Mouse (Mus musculus) gastrocnemius, postnatal 36 days (tissue): ENCODE results near the gene Tmem45a2. TPM values are rescaled to one million over a fixed set of nuclear protein-coding genes. Genes with fewer than 3 reads are reported as not detected.
"Not testable (repeated sequence)": the region's sequence is repeated elsewhere in the genome, so short reads cannot be mapped to it uniquely, and the experiment has no call there.

Experiments used
- DNase-seq, 2 experiments: peaks; one replicate each; pipeline ENCODE4 v3.0.0; 2022
- intact Hi-C: fragments of 180-260 bp; cut with DNase I; formaldehyde crosslinking; loops from one replicate; pipeline ENCODE4 v1.15.1; 2025
- long read RNA-seq, 2 experiments: library from polyadenylated mRNA; stranded (forward); transcript quantifications; one replicate each; pipeline ENCODE4 v2.0.0; 2021
- total RNA-seq, 2 experiments: library from RNA; stranded (reverse); gene quantifications; 2 replicates each; pipeline ENCODE4 v1.2.3; 2021

Tmem45a2 gene
- total RNA-seq = not detected
- long read RNA-seq, experiment 1 = 0 reads
- long read RNA-seq, experiment 2 = 0 reads

DNA sequence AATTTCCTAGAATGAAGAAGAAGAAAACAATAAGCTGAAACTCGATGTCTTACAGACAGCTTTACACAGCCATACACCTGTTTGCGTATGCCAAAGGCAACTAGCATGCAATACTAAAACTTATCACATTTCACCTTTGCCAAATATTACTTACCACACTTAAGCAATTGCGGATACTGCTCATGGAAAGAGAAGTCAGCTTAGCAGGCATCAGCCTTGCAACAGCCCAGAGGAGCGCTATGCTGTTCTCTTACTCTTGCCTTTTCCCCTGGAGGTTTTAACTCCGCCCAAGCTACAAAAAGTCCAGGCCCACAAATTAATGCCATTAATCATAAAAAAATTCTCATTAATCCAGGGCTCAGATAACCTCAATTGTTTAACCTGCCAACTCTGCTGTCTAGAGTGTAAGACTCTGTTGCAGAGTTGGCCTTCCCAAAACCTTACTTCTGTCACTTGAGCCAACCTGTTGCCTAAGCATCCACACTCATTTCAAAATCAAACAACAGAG is at the start of gene Tmem45a2:
Gene Tmem45a2, minus strand, starts transcription at position 241 of the 508 bp plus-strand sequence.
- no peak for DNase-seq
- intact Hi-C loops = no loop called here

DNA sequence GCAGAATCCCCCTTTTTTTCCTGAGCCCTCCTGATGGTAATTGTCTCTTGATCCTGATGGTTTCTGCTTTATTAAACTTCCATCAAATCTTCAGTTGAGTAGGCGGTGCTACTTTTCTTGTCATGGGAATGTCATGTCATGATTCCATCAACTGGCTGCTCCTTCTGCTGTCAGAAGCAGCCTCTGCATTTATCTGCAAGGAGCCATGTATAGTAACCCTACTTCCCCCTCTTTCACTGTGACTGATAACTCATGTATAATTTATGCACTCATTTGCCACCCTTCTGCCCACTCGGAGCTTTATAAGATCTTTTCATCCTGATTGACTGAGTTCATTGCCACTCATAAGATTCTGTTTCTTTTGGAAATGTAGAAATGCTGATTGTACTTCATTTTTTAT is 46.4 kb upstream of the Tmem45a2 start:
- DNase-seq = no peak
- intact Hi-C loops = no loop called here

GRCm38 (mm10) chr16:57116066-57116465 is 44.9 kb upstream of the Tmem45a2 start:
- DNase-seq = no peak
- intact Hi-C loops = no loop called here

DNA sequence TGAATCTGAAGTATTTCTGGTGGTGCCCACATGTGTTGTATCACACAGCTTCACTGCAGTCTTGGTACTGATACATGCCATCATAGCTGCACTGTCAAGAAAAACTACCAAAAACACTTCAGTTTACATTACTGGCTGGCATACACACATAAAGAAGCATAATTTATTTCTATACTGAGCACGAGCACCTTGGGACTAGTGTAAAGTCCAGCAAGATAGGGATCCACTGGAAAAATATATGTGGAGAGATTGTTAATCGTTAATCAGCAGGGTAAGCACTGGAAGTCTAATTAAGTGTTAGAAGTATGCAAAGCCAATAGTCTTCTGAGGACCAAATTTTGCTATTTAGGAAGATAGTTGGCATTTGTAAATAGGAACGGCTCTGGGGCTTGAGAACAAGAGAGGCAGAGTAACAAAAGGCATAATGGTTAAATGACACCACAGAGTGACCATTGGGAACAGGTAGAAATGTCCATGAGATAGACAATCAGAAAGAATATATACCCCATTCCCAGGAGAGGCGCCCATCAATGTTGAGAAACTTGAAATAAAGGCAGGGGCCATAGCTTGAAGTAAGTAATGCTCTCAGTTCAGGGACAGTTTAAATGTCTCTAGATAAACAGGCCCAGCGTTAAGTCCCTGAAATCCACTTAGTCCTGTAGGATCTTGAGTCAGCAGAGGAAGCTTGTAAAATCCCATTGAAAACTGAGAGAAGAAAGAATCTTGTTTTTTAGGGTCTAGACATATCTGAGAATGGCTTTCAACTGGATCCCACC is 35.2 kb upstream of the Tmem45a2 start:
- no peak for DNase-seq
- intact Hi-C loops = no loop called here

- intact Hi-C loops = no loop called here
These were observed 30.0 kb upstream of the Tmem45a2 start for GRCm38 (mm10) chr16:57101174-57101573.

GRCm38 (mm10) chr16:57099572-57100237 is 28.5 kb upstream of the Tmem45a2 start:
- intact Hi-C loops = loop anchor here (10.0 kb wide), 1 partner anchor 325 kb away; no protein-coding TSS in a partner anchor

More at GRCm38 (mm10) chr16:57101174-57101573, 30.0 kb upstream of the Tmem45a2 start:
- DNase-seq = no peak

DNA sequence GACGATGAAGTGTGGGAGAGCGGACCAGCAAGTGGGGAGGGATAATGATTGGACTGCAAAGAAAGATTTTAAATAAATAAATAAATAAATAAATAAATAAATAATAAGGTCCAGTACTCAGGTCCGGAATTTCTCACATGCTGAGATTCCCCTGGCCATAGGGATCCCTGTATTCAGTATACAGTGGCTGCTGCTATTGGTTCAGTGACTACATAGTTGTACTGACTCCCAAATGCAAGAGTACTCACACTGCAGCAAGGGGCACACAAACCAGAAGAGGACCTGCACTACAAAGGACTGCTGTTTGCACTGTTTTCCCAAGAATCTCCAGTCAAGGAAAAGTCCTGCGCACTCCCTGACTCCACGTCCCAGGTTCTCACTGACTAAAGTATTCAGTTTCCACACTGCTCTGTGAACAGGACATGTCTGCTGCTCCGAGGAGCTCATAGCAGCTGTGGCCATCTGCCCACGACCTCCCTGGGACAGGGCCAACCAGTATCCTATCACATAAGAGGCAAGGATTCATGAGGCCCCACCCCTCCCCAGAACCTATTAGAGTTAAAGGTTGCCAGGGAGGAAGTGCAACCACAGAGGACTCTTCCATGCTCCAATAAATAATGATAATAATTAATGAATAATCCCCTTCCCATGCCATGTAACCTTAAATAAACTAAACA is 27.4 kb upstream of the Tmem45a2 start:
- DNase-seq = no peak
- intact Hi-C loops = loop anchor here (10.0 kb wide), 1 partner anchor 324 kb away; no protein-coding TSS in a partner anchor

More at GRCm38 (mm10) chr16:57099572-57100237, 28.5 kb upstream of the Tmem45a2 start:
- no peak for DNase-seq

- no peak for DNase-seq
- intact Hi-C loops = loop anchor here (10.0 kb wide), 1 partner anchor 318 kb away; no protein-coding TSS in a partner anchor
These were observed 21.9 kb upstream of the Tmem45a2 start for GRCm38 (mm10) chr16:57092911-57093605.

DNA sequence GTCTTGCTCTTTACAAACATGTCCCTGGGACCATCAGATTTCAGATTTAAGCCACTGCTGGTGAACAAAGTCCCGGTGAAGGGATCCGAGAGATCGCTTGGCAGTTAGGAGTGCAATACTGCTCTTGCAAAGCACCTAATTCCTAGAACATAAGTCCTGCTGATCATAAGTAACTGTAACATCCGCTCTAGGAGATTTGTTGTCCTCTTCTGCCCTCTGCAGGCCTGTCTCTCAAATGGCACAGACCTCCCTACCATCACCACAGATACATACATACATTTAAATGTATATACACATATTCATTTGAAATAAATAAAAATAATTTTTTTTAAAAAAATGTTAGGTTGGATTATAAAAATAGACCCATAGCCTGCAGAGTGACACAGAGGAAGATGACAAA is 21.3 kb upstream of the Tmem45a2 start:
- no peak for DNase-seq
- intact Hi-C loops = loop anchor here (10.0 kb wide), 1 partner anchor 318 kb away; no protein-coding TSS in a partner anchor

- intact Hi-C loops = no loop called here
- DNase-seq = no peak
These were observed 8.4 kb upstream of the Tmem45a2 start for GRCm38 (mm10) chr16:57079577-57079976.

DNA sequence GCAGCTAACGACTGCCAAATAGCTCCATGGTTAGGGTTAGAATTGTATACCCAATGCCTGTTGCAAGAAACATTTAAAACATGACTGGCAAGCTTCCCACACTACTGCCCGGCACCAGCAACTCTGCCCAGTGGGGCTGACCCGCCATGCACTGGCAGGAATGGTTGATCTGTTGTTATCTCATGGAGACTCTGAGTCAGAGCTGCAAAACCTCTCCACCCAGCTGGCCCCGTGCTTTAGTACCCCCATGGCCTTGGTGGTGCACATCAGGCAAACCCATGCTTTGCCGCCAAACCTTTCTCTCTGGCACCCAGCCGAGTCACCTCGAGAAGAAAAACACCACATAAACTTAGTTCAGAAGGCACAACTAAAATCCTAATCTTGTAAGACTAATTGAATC is 4.8 kb upstream of the Tmem45a2 start:
- no peak for DNase-seq
- intact Hi-C loops = no loop called here

- intact Hi-C loops = no loop called here
These were observed 9.1 kb downstream of the Tmem45a2 start for GRCm38 (mm10) chr16:57062045-57062444.

DNA sequence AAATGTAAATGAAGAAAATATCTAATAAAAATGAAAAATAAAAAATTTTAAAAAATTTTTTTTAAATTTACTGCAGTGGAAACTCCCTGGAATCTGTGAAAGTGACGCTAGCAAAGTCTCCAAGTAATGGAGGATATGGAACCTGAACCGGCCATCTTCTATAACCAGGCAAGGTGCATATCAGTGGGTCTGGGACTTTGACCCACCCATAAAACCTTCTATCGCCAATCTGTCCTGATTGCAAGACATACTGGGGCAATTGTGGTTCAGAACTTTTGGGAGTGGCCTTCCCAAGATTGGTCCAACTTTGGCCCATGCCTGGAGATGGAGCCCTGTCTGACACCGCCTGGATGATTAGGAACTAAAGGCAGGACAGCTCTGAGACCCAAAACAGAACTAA is 14.2 kb downstream of the Tmem45a2 start:
- intact Hi-C loops = no loop called here
- DNase-seq = no peak

More at GRCm38 (mm10) chr16:57062045-57062444, 9.1 kb downstream of the Tmem45a2 start:
- DNase-seq = no peak

- intact Hi-C loops = no loop called here
- DNase-seq = no peak
These were observed 21.2 kb downstream of the Tmem45a2 start for GRCm38 (mm10) chr16:57049974-57050373.

DNA sequence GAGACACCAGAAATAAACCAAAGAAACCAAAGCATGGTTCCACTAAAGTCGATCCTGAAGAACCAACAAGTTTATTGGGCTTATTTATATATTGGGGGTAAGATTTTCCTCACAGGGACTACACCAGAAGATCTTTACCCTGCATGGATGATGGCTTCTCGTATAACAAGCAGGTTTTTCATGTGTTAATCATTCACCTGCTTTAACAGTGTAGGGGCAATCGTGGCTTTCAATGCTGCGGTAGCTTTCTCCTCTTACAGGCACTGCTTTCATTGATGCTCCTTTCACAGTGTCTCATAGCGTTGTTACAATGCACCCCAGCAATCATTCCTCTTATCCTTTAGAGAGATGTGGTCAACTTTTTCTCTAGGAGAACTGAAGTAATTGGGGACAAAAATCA is 32.6 kb downstream of the Tmem45a2 start:
- DNase-seq = no peak
- intact Hi-C loops = no loop called here

GRCm38 (mm10) chr16:57030150-57030885 is 40.9 kb downstream of the Tmem45a2 start:
- DNase-seq = no peak
- intact Hi-C loops = no loop called here

DNA sequence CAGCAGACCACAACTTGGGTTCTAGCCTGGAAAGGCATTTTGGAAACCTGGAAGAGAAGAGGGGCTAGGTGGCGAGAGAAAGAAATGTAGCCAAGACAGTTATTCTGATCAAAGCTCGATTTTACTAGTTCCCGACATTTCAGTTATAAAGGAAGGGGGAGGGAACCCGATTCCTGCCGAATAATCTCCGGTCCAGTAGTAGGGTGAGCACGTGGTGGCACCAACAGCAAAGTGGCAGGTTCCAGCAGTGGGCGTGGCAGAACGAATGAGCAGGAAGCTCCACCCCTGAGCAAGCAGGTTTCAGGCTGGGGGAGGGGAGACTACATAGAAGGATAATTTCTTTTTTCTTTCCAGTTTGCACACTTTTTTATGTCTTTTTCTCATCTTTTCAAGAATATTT is 72.9 kb downstream of the Tmem45a2 start:
- DNase-seq, intact Hi-C loops: not testable (repeated sequence)
